Mouse (Mus musculus): ENCODE data around the gene Erfe. TPM values are rescaled to one million over a fixed set of nuclear protein-coding genes. Genes with fewer than 3 reads are reported as not detected.

The Erfe gene
- polyA plus RNA-seq, 1 experiment from 2014 or later = 1.1 TPM

Other genes starting within 250 kb of the Erfe start
- 0.52 and 1.5 TPM in 2 replicates for gene Rbm44, start 221.3 kb upstream of the Erfe start, polyA plus RNA-seq (2014; fragmentation: Nextera tagmentation; extraction: Ambion mirVana)
- gene Ramp1, start 186.6 kb upstream of the Erfe start, polyA plus RNA-seq (2014; fragmentation: Nextera tagmentation; extraction: Ambion mirVana) = 0.37 and 0.47 TPM in 2 replicates
- 80.3 and 84.7 TPM in 2 replicates for gene Ube2f, start 116.1 kb upstream of the Erfe start, polyA plus RNA-seq (2014; fragmentation: Nextera tagmentation; extraction: Ambion mirVana)
- 11.5 and 14.1 TPM in 2 replicates for gene Scly, start 68.1 kb upstream of the Erfe start, polyA plus RNA-seq (2014; fragmentation: Nextera tagmentation; extraction: Ambion mirVana)
- 0.05 TPM in 1 of 2 replicates, not detected in the other for gene Espnl, start 44.4 kb upstream of the Erfe start, polyA plus RNA-seq (2014; fragmentation: Nextera tagmentation; extraction: Ambion mirVana)
- 0.25 and 0.44 TPM in 2 replicates for gene Klhl30, start 15.4 kb upstream of the Erfe start, polyA plus RNA-seq (2014; fragmentation: Nextera tagmentation; extraction: Ambion mirVana)
- 178 and 189 TPM in 2 replicates for gene Ilkap, start 32.4 kb downstream of the Erfe start, polyA plus RNA-seq (2014; fragmentation: Nextera tagmentation; extraction: Ambion mirVana)
- 99.8 and 101 TPM in 2 replicates for gene Hes6, start 47.6 kb downstream of the Erfe start, polyA plus RNA-seq (2014; fragmentation: Nextera tagmentation; extraction: Ambion mirVana)
- gene Per2, start 92.9 kb downstream of the Erfe start, polyA plus RNA-seq (2014; fragmentation: Nextera tagmentation; extraction: Ambion mirVana) = 1.4 and 2.1 TPM in 2 replicates
- 8.3 and 8.9 TPM in 2 replicates for gene Traf3ip1, start 128.2 kb downstream of the Erfe start, polyA plus RNA-seq (2014; fragmentation: Nextera tagmentation; extraction: Ambion mirVana)
- gene Asb1, start 174.1 kb downstream of the Erfe start, polyA plus RNA-seq (2014; fragmentation: Nextera tagmentation; extraction: Ambion mirVana) = 6.7 and 7.6 TPM in 2 replicates

Measured in limb, embryonic 11.5 days (tissue).